Mouse (Mus musculus): Measurements from ENCODE around the gene Znrf1.

- TF ChIP-seq CTCF (IDR thresholded peaks at IDR 0.05; ENCODE audit: extremely low read depth, insufficient read depth, insufficient read length, insufficient replicate concordance) (no peak), POLR2A (IDR thresholded peaks at IDR 0.05; ENCODE audit: low read depth, low read length) (no peak)
Observed at GRCm38 (mm10) chr8:111569926-111570325, 34.0 kb downstream of the Znrf1 start.
